Mouse (Mus musculus) ES-E14 (cell line): ENCODE measurements around the gene Il17d. TPM values are rescaled to one million over a fixed set of nuclear protein-coding genes. Genes with fewer than 3 reads are reported as not detected.

ENCODE experiments used
- DNase-seq: peaks from one replicate; pipeline ENCODE4 v3.0.0-alpha.2; 2013; ENCODE audit warnings: low read depth, low spot score
- H3K27ac ChIP-seq: 2 replicates; pipeline ENCODE4 v1.5.1; 2012; ENCODE audit warnings: low read depth, mild to moderate bottlenecking, low read length, moderate library complexity, mixed read lengths; ENCODE audit not compliant: poor library complexity, insufficient read depth, severe bottlenecking
- H3K36me3 ChIP-seq: 2 replicates; pipeline ENCODE4 v1.6.1; 2012; ENCODE audit warnings: mild to moderate bottlenecking, low read length, moderate library complexity, mixed read lengths; ENCODE audit not compliant: control insufficient read depth, poor library complexity, insufficient read depth, severe bottlenecking
- H3K4me1 ChIP-seq, 2 experiments: fragments of 150-350 bp in 1 of 2; sonication (generic) in 1 of 2; 2 replicates each; pipeline ENCODE4 v1.6.1; 2012; ENCODE audit warnings: low read length in 2 of 2, mild to moderate bottlenecking in 1 of 2, mixed read lengths in 1 of 2; ENCODE audit not compliant: control insufficient read depth in 2 of 2, insufficient read depth in 2 of 2, poor library complexity in 1 of 2
- H3K4me3 ChIP-seq, 2 experiments: fragments of 150-350 bp in 1 of 2; sonication (generic) in 1 of 2; 2 replicates each; pipeline ENCODE4 v1.5.1; 2012; ENCODE audit warnings: low read length in 2 of 2, low read depth in 1 of 2, mild to moderate bottlenecking in 1 of 2, mixed read lengths in 1 of 2; ENCODE audit not compliant: insufficient read depth in 1 of 2, poor library complexity in 1 of 2, severe bottlenecking in 1 of 2
- H3K9ac ChIP-seq: 2 replicates; pipeline ENCODE4 v1.6.1; 2012; ENCODE audit warnings: low read depth, mild to moderate bottlenecking, low read length, mixed read lengths; ENCODE audit not compliant: poor library complexity, insufficient read depth, severe bottlenecking
- H3K9me3 ChIP-seq: fragments of 150-350 bp; sonication (generic); 2 replicates; pipeline ENCODE4 v1.6.1; 2012; ENCODE audit warnings: low read depth, mild to moderate bottlenecking, low read length; ENCODE audit not compliant: control insufficient read depth, insufficient read depth
- CHD2 ChIP-seq: IDR thresholded peaks from 2 replicates; pipeline ENCODE4 v1.6.1; 2014; ENCODE audit warnings: mild to moderate bottlenecking, low read depth, low read length, inconsistent platforms
- HCFC1 ChIP-seq: IDR thresholded peaks from 2 replicates; pipeline ENCODE4 v1.6.1; 2012; ENCODE audit warnings: low read length, inconsistent platforms, borderline replicate concordance; ENCODE audit not compliant: insufficient read depth
- MAFK ChIP-seq: IDR thresholded peaks from 2 replicates; pipeline ENCODE4 v1.6.1; 2014; ENCODE audit warnings: mild to moderate bottlenecking, low read depth, low read length, inconsistent platforms; ENCODE audit not compliant: insufficient read depth
- ZC3H11A ChIP-seq: IDR thresholded peaks from 2 replicates; pipeline ENCODE4 v1.6.1; 2012; ENCODE audit warnings: low read depth, mild to moderate bottlenecking, inconsistent platforms, low read length, borderline replicate concordance
- ZNF384 ChIP-seq: IDR thresholded peaks from 2 replicates; pipeline ENCODE4 v1.6.1; 2012; ENCODE audit warnings: low read depth, low read length, inconsistent platforms
- in situ Hi-C, 2 experiments: fragments of 600-800 bp; cut with MboI; formaldehyde crosslinking; loops; one replicate each; pipeline ENCODE4 v1.15.1; 2025; ENCODE audit warnings: low sequenced_read_pairs in 2 of 2, inconsistent platforms in 1 of 2; ENCODE audit not compliant: unreplicated experiment in 2 of 2
- total RNA-seq: library from RNA; depleted of rRNA; stranded (reverse); fragments of 300-350 nt; gene quantifications from 2 replicates; pipeline ENCODE4 v1.2.3, GENCODE M21; 2012; rRNA removed

Il17d gene
- 2.6 and 5.3 TPM in 2 replicates for total RNA-seq

DNA sequence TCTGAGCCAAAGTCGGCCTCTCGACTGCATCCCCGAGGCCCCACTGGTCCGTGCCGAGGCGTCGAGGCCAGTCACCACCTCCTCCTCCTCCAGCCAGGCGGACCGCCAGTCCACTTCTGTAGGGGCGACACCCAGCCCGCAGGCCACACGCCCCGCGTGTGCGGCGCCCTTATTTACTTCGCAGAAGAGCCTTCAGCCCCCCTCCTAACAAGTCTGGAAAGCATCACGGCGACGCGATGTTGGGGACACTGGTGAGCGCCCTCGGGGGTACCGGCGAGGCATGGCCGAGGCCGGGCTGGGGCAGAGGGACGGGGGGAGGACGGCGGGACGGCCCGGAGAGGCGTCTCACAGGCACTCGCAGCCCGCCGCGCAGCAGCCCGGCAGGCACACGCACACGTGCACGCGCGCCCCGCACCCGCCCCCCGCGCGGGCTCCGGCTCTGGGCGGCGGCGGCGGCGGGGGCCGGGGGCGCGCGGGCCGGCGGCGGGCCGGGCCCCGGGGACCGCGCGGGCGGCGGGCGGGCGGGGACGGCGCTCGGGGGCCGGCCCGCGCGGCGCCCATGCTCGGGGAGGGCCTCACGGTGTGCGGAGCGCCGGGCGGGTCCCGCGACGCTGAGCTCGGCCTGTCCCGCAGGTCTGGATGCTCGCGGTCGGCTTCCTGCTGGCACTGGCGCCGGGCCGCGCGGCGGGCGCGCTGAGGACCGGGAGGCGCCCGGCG is at the start of gene Il17d:
TSS of gene Il17d (plus strand) at position 107 of the 717 bp plus-strand sequence.
- peak within 1 kb of the TSS; percentile 82 to 90 for H3K4me3 ChIP-seq
- in situ Hi-C loops: no loop called here
- H3K9me3 ChIP-seq: no peaks in the 10 kb centered on the region
- peaks cover 5 to 30% of the 10 kb centered on the region in 2 experiments for H3K4me1 ChIP-seq
- peak within 1 kb of the TSS; percentile 96 for H3K27ac ChIP-seq
- H3K36me3 ChIP-seq: peaks cover 8% of the 10 kb centered on the region; the same call in 1 of the 2 replicates
- TF ChIP-seq HCFC1 (0 out of 2 replicates have a peak, but pooled peaks have one; percentile 26), ZNF384 (no peak)
- peak within 1 kb of the TSS; percentile 94 for H3K9ac ChIP-seq
- no peak for DNase-seq

DNA sequence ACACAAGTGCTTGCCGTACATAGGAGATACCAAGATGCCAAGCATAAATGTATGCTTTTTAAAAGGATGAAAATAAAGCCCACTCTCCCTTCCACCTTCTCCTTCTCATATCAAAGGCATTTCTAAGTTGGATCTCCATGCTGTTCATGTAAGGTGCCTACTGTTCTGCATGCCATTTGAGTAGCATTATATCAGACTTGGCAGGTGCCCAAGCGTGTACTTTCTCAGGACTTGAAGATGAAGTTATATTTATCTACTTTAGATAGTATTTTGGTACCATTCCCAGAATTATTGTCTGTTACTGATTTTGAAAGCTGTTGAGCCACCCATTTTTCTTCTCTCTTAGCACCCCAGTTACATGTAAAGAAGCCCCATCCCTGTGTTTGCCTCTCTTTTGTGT is 49.5 kb upstream of the Il17d start:
- no peak overlapping the region for H3K4me3 ChIP-seq
- no peaks in the 10 kb centered on the region for H3K4me1 ChIP-seq
- no peak overlapping the region for H3K9ac ChIP-seq
- no peak for DNase-seq
- TF ChIP-seq MAFK: no peak
- TF ChIP-seq CHD2: no peak
- no peak for TF ChIP-seq ZC3H11A
- TF ChIP-seq HCFC1: no peak
- TF ChIP-seq ZNF384: no peak
- no peaks in the 10 kb centered on the region for H3K9me3 ChIP-seq
- no peak overlapping the region for H3K27ac ChIP-seq
- in situ Hi-C loops: no loop called here
- H3K36me3 ChIP-seq: no peaks in the 10 kb centered on the region

DNA sequence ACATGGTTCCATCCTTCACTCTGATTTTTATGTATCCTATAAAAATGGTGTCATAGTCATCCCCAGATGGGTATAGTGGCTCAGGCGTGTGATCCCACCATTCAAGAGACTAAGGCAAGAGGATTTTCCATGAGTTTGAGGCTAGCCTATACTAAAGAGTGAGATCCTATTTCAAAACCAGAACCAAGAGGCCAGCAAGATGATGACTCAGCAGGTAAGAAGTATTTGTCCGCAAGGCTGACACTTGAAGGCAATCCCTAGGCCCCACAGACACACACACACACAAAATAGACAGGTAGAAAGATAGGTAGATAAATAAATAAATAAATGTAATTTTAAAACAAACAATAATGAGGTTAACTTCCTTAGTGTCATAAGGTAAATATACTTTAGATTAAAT is 42.3 kb upstream of the Il17d start:
- TF ChIP-seq ZC3H11A (no peak), CHD2 (no peak), MAFK (peak; percentile 64), HCFC1 (no peak), ZNF384 (no peak)
- Histone ChIP-seq H3K27ac (no peak overlapping the region), H3K9ac (no peak overlapping the region), H3K4me1 (no peaks in the 10 kb centered on the region), H3K9me3 (no peaks in the 10 kb centered on the region), H3K36me3 (no peaks in the 10 kb centered on the region), H3K4me3 (no peak overlapping the region)
- DNase-seq: no peak
- in situ Hi-C loops: no loop called here

DNA sequence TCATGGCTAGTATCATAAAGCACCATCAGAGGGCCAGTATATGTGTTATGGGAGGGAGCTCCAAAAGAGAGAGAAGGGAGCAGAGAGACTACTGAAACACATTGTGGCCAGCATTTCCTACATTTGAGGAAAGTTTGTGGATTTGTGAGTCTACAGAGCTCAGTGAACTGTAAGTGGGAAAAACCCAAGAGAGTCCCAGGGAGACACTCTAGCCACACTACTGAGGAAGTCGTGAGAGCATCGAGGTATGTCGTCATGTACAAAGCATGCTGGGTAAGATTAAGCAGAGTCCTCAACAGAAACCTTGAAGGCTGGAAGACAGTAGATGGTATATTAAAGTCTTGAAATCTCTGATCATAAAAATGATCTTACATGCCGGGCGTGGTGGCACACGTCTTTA is 40.4 kb upstream of the Il17d start:
- no peak overlapping the region for H3K4me3 ChIP-seq
- no peaks in the 10 kb centered on the region for H3K36me3 ChIP-seq
- TF ChIP-seq HCFC1: no peak
- TF ChIP-seq ZNF384: no peak
- no peak for TF ChIP-seq ZC3H11A
- no peak for TF ChIP-seq CHD2
- TF ChIP-seq MAFK: no peak
- no peak overlapping the region for H3K9ac ChIP-seq
- in situ Hi-C loops: no loop called here
- no peak for DNase-seq
- no peak overlapping the region for H3K27ac ChIP-seq
- no peaks in the 10 kb centered on the region for H3K9me3 ChIP-seq
- H3K4me1 ChIP-seq: no peaks in the 10 kb centered on the region

DNA sequence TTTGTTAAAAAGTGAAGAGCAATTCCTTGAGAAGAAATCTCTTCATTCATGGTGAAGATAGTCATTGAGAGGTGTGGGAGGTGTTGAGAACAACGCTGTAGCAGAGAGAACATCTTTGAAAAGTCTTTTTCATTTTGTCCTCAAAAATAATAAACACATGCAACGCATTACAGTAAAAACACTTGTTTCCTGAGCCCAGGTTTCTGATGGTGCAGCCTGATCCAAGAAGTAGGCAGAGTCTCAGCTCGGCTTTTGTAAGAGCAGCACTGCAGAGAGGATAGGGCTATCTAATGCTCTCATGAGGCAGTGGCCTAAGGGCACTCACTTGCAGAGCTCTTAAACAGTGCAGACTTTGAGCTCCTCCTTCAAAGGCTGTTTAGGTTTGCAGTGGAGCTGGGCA is 34.9 kb upstream of the Il17d start:
- in situ Hi-C loops: no loop called here
- Histone ChIP-seq H3K4me3 (no peak overlapping the region), H3K9me3 (no peaks in the 10 kb centered on the region), H3K4me1 (no peaks in the 10 kb centered on the region; a peak in 1 of 4 replicates), H3K9ac (no peak overlapping the region), H3K36me3 (no peaks in the 10 kb centered on the region), H3K27ac (no peak overlapping the region)
- no peak for DNase-seq
- no peak for TF ChIP-seq ZNF384
